9 mouse cellular contexts compared by ENCODE assay signal in genomic region chr16:97751884-97752283, GRCm38 (mm10). TPM values are rescaled to one million over a fixed set of nuclear protein-coding genes. Genes with fewer than 3 reads are reported as not detected.
DNase-seq lines count a peak whose midpoint lies in the region; ATAC-seq lines count a peak whose summit lies in the region.
"Had no signal": no experiment of that assay in that cellular context is flagged by ENCODE, and none has a peak within 500 bp of the region (broad histone marks: within the 10 kb centered on the region; RNA-seq: fewer than 3 reads in every experiment).

No protein-coding gene starts in this region.

- WGBS in embryonic facial prominence, embryonic 14.5 days: 72% methylated on average over 8 of the region's 8 CpGs
- 9% methylated on average over 8 of the region's 8 CpGs for WGBS in stomach, embryonic 15.5 days
- whole genome bisulfite sequencing in hindbrain, embryonic 12.5 days: 76% methylated on average over 8 of the region's 8 CpGs
- 74% methylated on average over 8 of the region's 8 CpGs for WGBS in neural tube, embryonic 15.5 days

- peak; percentile 83 for ATAC-seq in embryonic facial prominence, embryonic 14.5 days (ENCODE audit: low read depth)
- ATAC-seq in stomach, embryonic 15.5 days (ENCODE audit: insufficient read depth, low FRiP score, low read depth): peak; percentile 77
- no peak for ATAC-seq in hindbrain, embryonic 12.5 days (ENCODE audit: low FRiP score)
- no peak for ATAC-seq in neural tube, embryonic 15.5 days (ENCODE audit: low FRiP score)
- ATAC-seq: Patski had no signal

- no peaks in the 10 kb centered on the region for H3K36me3 ChIP-seq in embryonic facial prominence, embryonic 14.5 days (ENCODE audit: control insufficient read depth, insufficient read depth, low read length)
- no peaks in the 10 kb centered on the region for H3K36me3 ChIP-seq in stomach, embryonic 15.5 days
- H3K36me3 ChIP-seq in hindbrain, embryonic 12.5 days: no peaks in the 10 kb centered on the region
- H3K36me3 ChIP-seq in neural tube, embryonic 15.5 days: no peaks in the 10 kb centered on the region

- H3K4me3 ChIP-seq in embryonic facial prominence, embryonic 14.5 days (ENCODE audit: low read depth, low read length): no peak overlapping the region
- no peak overlapping the region for H3K4me3 ChIP-seq in stomach, embryonic 15.5 days (replicated peaks)
- no peak overlapping the region for H3K4me3 ChIP-seq in hindbrain, embryonic 12.5 days
- H3K4me3 ChIP-seq in neural tube, embryonic 15.5 days (replicated peaks): no peak overlapping the region

- no peak overlapping the region for H3K4me2 ChIP-seq in embryonic facial prominence, embryonic 14.5 days (ENCODE audit: low read depth, low read length)
- no peak overlapping the region for H3K4me2 ChIP-seq in stomach, embryonic 15.5 days
- H3K4me2 ChIP-seq in hindbrain, embryonic 12.5 days (replicated peaks): no peak overlapping the region
- no peak overlapping the region for H3K4me2 ChIP-seq in neural tube, embryonic 15.5 days

- no peaks in the 10 kb centered on the region for H3K9me3 ChIP-seq in embryonic facial prominence, embryonic 14.5 days (ENCODE audit: control insufficient read depth, low read length)
- H3K9me3 ChIP-seq in stomach, embryonic 15.5 days: no peaks in the 10 kb centered on the region
- no peaks in the 10 kb centered on the region for H3K9me3 ChIP-seq in hindbrain, embryonic 12.5 days (replicated peaks)
- H3K9me3 ChIP-seq in neural tube, embryonic 15.5 days (replicated peaks): no peaks in the 10 kb centered on the region

- no peak overlapping the region for H3K27ac ChIP-seq in embryonic facial prominence, embryonic 14.5 days (replicated peaks; ENCODE audit: low read depth, low read length)
- peak overlapping the region; percentile 73 for H3K27ac ChIP-seq in stomach, embryonic 15.5 days
- no peak overlapping the region for H3K27ac ChIP-seq in hindbrain, embryonic 12.5 days
- H3K27ac ChIP-seq in neural tube, embryonic 15.5 days (replicated peaks): no peak overlapping the region

- H3K9ac ChIP-seq in embryonic facial prominence, embryonic 14.5 days (ENCODE audit: low read depth, low read length): no peak overlapping the region
- no peak overlapping the region for H3K9ac ChIP-seq in stomach, embryonic 15.5 days
- H3K9ac ChIP-seq in hindbrain, embryonic 12.5 days: no peak overlapping the region
- H3K9ac ChIP-seq in neural tube, embryonic 15.5 days (replicated peaks): no peak overlapping the region

- no peaks in the 10 kb centered on the region for H3K27me3 ChIP-seq in embryonic facial prominence, embryonic 14.5 days (replicated peaks; ENCODE audit: control insufficient read depth, insufficient read depth, low read length)
- no peaks in the 10 kb centered on the region for H3K27me3 ChIP-seq in stomach, embryonic 15.5 days (replicated peaks)
- H3K27me3 ChIP-seq in hindbrain, embryonic 12.5 days: no peaks in the 10 kb centered on the region
- no peaks in the 10 kb centered on the region for H3K27me3 ChIP-seq in neural tube, embryonic 15.5 days (replicated peaks)
- H3K27me3 ChIP-seq: Patski had no signal

- H3K4me1 ChIP-seq in embryonic facial prominence, embryonic 14.5 days (ENCODE audit: control insufficient read depth, insufficient read depth, low read length): no peaks in the 10 kb centered on the region
- 0 out of 2 replicates have a peak, but pooled peaks cover 10% of the 10 kb centered on the region for H3K4me1 ChIP-seq in stomach, embryonic 15.5 days
- no peaks in the 10 kb centered on the region for H3K4me1 ChIP-seq in hindbrain, embryonic 12.5 days
- no peaks in the 10 kb centered on the region for H3K4me1 ChIP-seq in neural tube, embryonic 15.5 days

- peak; percentile 43 to 69 for DNase-seq in layer of hippocampus, adult 18-20 months (ENCODE audit: low spot score in 2 of 2)
- DNase-seq in layer of hippocampus, postnatal 14 days (ENCODE audit: low spot score in 2 of 2): no peak
- DNase-seq in embryonic facial prominence, embryonic 14.5 days (ENCODE audit: low spot score): peak; percentile 88
- DNase-seq in layer of hippocampus, adult 8-10 months (ENCODE audit: low spot score in 2 of 2): peak; percentile 37 to 49
- no peak for DNase-seq in thymus, postnatal 4 days

RNA-seq across cellular contexts. Expression of gene Ripk4, which starts 11.7 kb away (rescaled TPM):
- total RNA-seq in layer of hippocampus, adult 18-20 months (2021): 1 to 10 TPM in 1 of 2 experiments, under 1 TPM in 1; 0.92 to 1.3 TPM
- total RNA-seq in layer of hippocampus, postnatal 14 days (2021): under 1 TPM; 0.41 to 0.55 TPM
- 11.1 and 13.8 TPM in 2 replicates for polyA plus RNA-seq in embryonic facial prominence, embryonic 14.5 days (2014; fragmentation: Nextera tagmentation; extraction: Ambion mirVana)
- 1 to 10 TPM in 1 of 4 experiments, under 1 TPM in 3; 0.45 to 1.3 (median 0.70) TPM for total RNA-seq in layer of hippocampus, adult 8-10 months (2022)
- 24.0 and 27.1 TPM in 2 replicates for polyA plus RNA-seq in stomach, embryonic 15.5 days (2015; fragmentation: Nextera tagmentation; extraction: Ambion mirVana)
- 2.2 and 2.8 TPM in 2 replicates for polyA plus RNA-seq in hindbrain, embryonic 12.5 days (2016; fragmentation: Nextera tagmentation; extraction: Ambion mirVana)
- 0.27 and 3.4 TPM in 2 replicates for polyA plus RNA-seq in neural tube, embryonic 15.5 days (2015; fragmentation: Nextera tagmentation; extraction: Ambion mirVana)

Comparison
In these comparisons a context has a peak if more than half of its experiments do, and no peak if none do; other contexts are left out.
1. DNase-seq: peak in layer of hippocampus, adult 18-20 months (2 of 2), embryonic facial prominence, embryonic 14.5 days (single experiment) and layer of hippocampus, adult 8-10 months (2 of 2); none in layer of hippocampus, postnatal 14 days (0 of 2) and thymus, postnatal 4 days (single experiment).
2. ATAC-seq: peak in embryonic facial prominence, embryonic 14.5 days (single experiment) and stomach, embryonic 15.5 days (single experiment); none in hindbrain, embryonic 12.5 days (single experiment) and neural tube, embryonic 15.5 days (single experiment).